Mouse (Mus musculus): ENCODE measurements around the gene Doc2g. TPM values are rescaled to one million over a fixed set of nuclear protein-coding genes. Genes with fewer than 3 reads are reported as not detected.
A peak's percentile ranks its signal among the peaks of the same experiment; 100 is the strongest.
"Not testable (repeated sequence)": the region's sequence is repeated elsewhere in the genome, so short reads cannot be mapped to it uniquely, and the experiment has no call there.

Doc2g gene
- polyA plus RNA-seq (2015; fragmentation: Nextera tagmentation; extraction: Ambion mirVana), result 7.3 and 8.1 TPM in 2 replicates

- no peaks in the 10 kb centered on the region for H3K9me3 ChIP-seq
- no peak within 1 kb of the TSS for H3K4me3 ChIP-seq
- H3K9ac ChIP-seq, result 0 out of 2 replicates have a peak within 1 kb of the TSS, but pooled peaks have one; percentile 16
- H3K27me3 ChIP-seq, result no peaks in the 10 kb centered on the region
- peaks cover 37% of the 10 kb centered on the region for H3K36me3 ChIP-seq
- 67% methylated on average over 1 of the region's 1 CpGs for WGBS
- ATAC-seq (ENCODE audit: insufficient number of reproducible peaks, insufficient read depth, low FRiP score, low TSS enrichment, low read depth), result no peak
- no peak within 1 kb of the TSS for H3K27ac ChIP-seq
- H3K4me2 ChIP-seq, result no peak within 1 kb of the TSS
- peaks cover 20% of the 10 kb centered on the region for H3K4me1 ChIP-seq
Observed at GRCm38 (mm10) chr19:4003112-4003511, at the start of gene Doc2g. Gene Doc2g (plus strand): TSS chr19:4003313.

DNA sequence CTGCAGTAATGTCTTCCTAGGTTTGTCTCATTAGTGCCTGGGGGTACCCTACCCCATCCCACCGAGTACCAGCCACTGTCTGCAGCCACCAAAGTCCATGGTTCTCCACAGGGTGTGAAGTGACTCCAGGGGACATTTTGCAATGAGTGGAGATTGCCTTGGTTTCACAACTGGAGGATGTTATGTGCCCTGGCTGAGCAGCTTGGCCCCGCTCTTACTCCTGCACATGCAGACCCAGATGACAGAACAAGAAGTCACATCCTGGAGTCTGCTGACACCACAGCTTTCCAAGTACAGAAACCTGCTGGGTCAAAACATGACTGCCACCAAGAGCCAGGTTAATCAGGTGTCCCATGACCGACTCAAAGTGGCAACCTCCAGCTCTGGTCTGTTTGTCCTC lies 48.1 kb upstream of the Doc2g start:
- WGBS, result 78% methylated on average over 3 of the region's 3 CpGs
- Histone ChIP-seq H3K4me2 (no peak overlapping the region), H3K4me3 (no peak overlapping the region)

DNA sequence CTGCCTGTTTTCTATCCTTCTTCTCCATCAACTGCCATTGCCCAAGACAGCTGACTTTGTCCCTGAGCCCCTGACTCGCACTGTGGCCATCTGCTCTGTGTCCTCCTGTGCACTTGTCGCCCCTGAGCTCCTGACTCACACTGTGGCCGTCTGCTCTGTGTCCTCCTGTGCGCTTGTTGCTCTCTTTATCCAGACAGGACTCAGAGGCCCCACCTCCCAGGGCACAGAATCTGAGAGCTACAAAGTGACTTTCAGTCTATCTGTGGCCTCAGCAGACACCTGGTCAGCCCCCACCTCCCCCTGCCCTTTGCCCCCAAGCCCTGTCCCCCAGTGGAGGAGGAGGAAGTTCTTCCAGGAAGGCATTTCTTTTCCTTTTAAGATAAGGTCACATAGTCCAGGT lies 47.3 kb upstream of the Doc2g start:
- WGBS, result 51% methylated on average over 4 of the region's 4 CpGs
- Histone ChIP-seq H3K27me3 (no peaks in the 10 kb centered on the region), H3K4me1 (no peaks in the 10 kb centered on the region), H3K4me2 (no peak overlapping the region), H3K9ac (no peak overlapping the region), H3K27ac (no peak overlapping the region), H3K36me3 (no peaks in the 10 kb centered on the region), H3K9me3 (no peaks in the 10 kb centered on the region), H3K4me3 (no peak overlapping the region)
- ATAC-seq (ENCODE audit: insufficient number of reproducible peaks, insufficient read depth, low FRiP score, low TSS enrichment, low read depth), result no peak

More for the DNA sequence above, 48.1 kb upstream of the Doc2g start:
- H3K9me3 ChIP-seq, result no peaks in the 10 kb centered on the region
- ATAC-seq (ENCODE audit: insufficient number of reproducible peaks, insufficient read depth, low FRiP score, low TSS enrichment, low read depth), result no peak
- no peaks in the 10 kb centered on the region for H3K27me3 ChIP-seq
- H3K4me1 ChIP-seq, result no peaks in the 10 kb centered on the region
- no peak overlapping the region for H3K9ac ChIP-seq
- no peak overlapping the region for H3K27ac ChIP-seq
- H3K36me3 ChIP-seq, result no peaks in the 10 kb centered on the region

- not testable (repeated sequence) for H3K4me2 ChIP-seq, H3K4me3 ChIP-seq, H3K27ac ChIP-seq, H3K9me3 ChIP-seq, H3K27me3 ChIP-seq, H3K4me1 ChIP-seq, H3K9ac ChIP-seq, H3K36me3 ChIP-seq
- WGBS, result 68% methylated on average over 5 of the region's 5 CpGs
- 0 out of 2 replicates have a peak, but pooled peaks have one; percentile 18 for ATAC-seq (ENCODE audit: insufficient number of reproducible peaks, insufficient read depth, low FRiP score, low TSS enrichment, low read depth)
Observed at GRCm38 (mm10) chr19:3957296-3958036, 45.6 kb upstream of the Doc2g start.

GRCm38 (mm10) chr19:3958470-3958869 lies 44.6 kb upstream of the Doc2g start, which contains the start of gene Aldh3b3:
Gene Aldh3b3 (plus strand): TSS chr19:3958645.
- WGBS, result 70% methylated on average over 4 of the region's 4 CpGs
- H3K4me1 ChIP-seq, result no peaks in the 10 kb centered on the region
- H3K27ac ChIP-seq, result no peak within 1 kb of the TSS
- H3K36me3 ChIP-seq, result no peaks in the 10 kb centered on the region
- no peak within 1 kb of the TSS for H3K9ac ChIP-seq
- no peak for ATAC-seq (ENCODE audit: insufficient number of reproducible peaks, insufficient read depth, low FRiP score, low TSS enrichment, low read depth)
- H3K4me2 ChIP-seq, result no peak within 1 kb of the TSS
- H3K9me3 ChIP-seq, result no peaks in the 10 kb centered on the region
- no peaks in the 10 kb centered on the region for H3K27me3 ChIP-seq
- no peak within 1 kb of the TSS for H3K4me3 ChIP-seq

- H3K9ac ChIP-seq, result no peak overlapping the region
- H3K9me3 ChIP-seq, result no peaks in the 10 kb centered on the region
- no peak overlapping the region for H3K4me3 ChIP-seq
- H3K4me1 ChIP-seq, result no peaks in the 10 kb centered on the region
- no peak overlapping the region for H3K27ac ChIP-seq
- H3K27me3 ChIP-seq, result no peaks in the 10 kb centered on the region
- ATAC-seq (ENCODE audit: insufficient number of reproducible peaks, insufficient read depth, low FRiP score, low TSS enrichment, low read depth), result no peak
- H3K36me3 ChIP-seq, result no peaks in the 10 kb centered on the region
- no peak overlapping the region for H3K4me2 ChIP-seq
Observed at GRCm38 (mm10) chr19:3959030-3959429, 44.1 kb upstream of the Doc2g start.

DNA sequence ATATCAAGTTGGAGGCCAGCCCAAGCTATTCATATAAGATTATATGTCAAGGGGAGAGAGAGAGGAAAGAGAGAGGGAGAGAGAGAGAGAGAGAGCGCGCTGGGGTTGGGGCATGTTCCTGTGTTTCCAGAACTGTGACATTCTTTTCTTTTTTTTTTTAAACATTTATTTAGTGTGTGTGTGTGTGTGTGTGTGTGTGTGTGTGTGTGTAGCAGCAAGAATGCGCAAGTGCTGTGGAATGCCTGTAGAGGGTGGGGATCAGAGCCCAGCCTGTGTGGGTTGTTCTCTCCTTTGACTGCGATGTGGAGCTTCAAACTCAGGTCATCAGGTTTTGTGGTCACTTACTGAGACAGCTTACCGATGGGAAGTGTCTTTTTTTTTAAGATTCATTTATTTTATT lies 42.9 kb upstream of the Doc2g start:
- Histone ChIP-seq H3K27me3 (no peaks in the 10 kb centered on the region), H3K36me3 (no peaks in the 10 kb centered on the region), H3K4me2 (no peak overlapping the region), H3K4me1 (no peaks in the 10 kb centered on the region), H3K4me3 (no peak overlapping the region), H3K9me3 (no peaks in the 10 kb centered on the region), H3K9ac (no peak overlapping the region), H3K27ac (no peak overlapping the region)
- ATAC-seq (ENCODE audit: insufficient number of reproducible peaks, insufficient read depth, low FRiP score, low TSS enrichment, low read depth), result no peak
- WGBS, result 70% methylated on average over 5 of the region's 5 CpGs

GRCm38 (mm10) chr19:3961805-3962204 lies 41.3 kb upstream of the Doc2g start:
- not testable (repeated sequence) for H3K9me3 ChIP-seq; H3K36me3 ChIP-seq; H3K4me3 ChIP-seq; H3K27me3 ChIP-seq; H3K4me2 ChIP-seq; H3K27ac ChIP-seq; H3K4me1 ChIP-seq; H3K9ac ChIP-seq; ATAC-seq (ENCODE audit: insufficient number of reproducible peaks, insufficient read depth, low FRiP score, low TSS enrichment, low read depth)
- WGBS, result 69% methylated on average over 6 of the region's 6 CpGs

- 12% methylated on average over 2 of the region's 2 CpGs for whole genome bisulfite sequencing
- no peak overlapping the region for H3K4me2 ChIP-seq
- no peaks in the 10 kb centered on the region for H3K9me3 ChIP-seq
- no peaks in the 10 kb centered on the region for H3K4me1 ChIP-seq
- ATAC-seq (ENCODE audit: insufficient number of reproducible peaks, insufficient read depth, low FRiP score, low TSS enrichment, low read depth), result no peak
- no peak overlapping the region for H3K27ac ChIP-seq
- H3K4me3 ChIP-seq, result no peak overlapping the region
- no peak overlapping the region for H3K9ac ChIP-seq
- no peaks in the 10 kb centered on the region for H3K27me3 ChIP-seq
- no peaks in the 10 kb centered on the region for H3K36me3 ChIP-seq
Observed at GRCm38 (mm10) chr19:3962469-3962868, 40.6 kb upstream of the Doc2g start.

DNA sequence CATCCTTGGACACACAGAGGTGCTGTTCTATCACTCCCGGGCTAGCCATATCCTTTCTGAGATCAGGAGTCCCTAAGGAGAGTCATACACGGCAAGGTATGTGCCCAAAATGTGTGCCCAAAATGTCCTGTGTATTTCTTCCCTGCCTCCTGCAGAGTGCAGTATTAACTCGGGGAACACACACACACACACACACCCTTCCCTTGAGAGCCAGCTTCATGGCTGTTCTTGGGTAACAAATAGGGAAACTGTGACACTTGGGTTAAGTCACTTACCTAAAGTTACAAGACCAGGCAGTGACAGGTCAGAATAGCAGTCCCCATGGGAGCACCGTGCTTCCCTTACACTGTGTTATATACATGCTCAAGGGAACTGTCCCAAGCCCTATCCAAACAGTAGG lies 39.1 kb upstream of the Doc2g start:
- 71% methylated on average over 4 of the region's 4 CpGs for WGBS
- Histone ChIP-seq H3K9ac (no peak overlapping the region), H3K27ac (no peak overlapping the region), H3K9me3 (no peaks in the 10 kb centered on the region), H3K4me1 (peaks cover 4% of the 10 kb centered on the region; the same call in 1 of the 2 replicates), H3K4me2 (no peak overlapping the region), H3K4me3 (no peak overlapping the region), H3K27me3 (no peaks in the 10 kb centered on the region), H3K36me3 (no peaks in the 10 kb centered on the region)
- ATAC-seq (ENCODE audit: insufficient number of reproducible peaks, insufficient read depth, low FRiP score, low TSS enrichment, low read depth), result no peak

DNA sequence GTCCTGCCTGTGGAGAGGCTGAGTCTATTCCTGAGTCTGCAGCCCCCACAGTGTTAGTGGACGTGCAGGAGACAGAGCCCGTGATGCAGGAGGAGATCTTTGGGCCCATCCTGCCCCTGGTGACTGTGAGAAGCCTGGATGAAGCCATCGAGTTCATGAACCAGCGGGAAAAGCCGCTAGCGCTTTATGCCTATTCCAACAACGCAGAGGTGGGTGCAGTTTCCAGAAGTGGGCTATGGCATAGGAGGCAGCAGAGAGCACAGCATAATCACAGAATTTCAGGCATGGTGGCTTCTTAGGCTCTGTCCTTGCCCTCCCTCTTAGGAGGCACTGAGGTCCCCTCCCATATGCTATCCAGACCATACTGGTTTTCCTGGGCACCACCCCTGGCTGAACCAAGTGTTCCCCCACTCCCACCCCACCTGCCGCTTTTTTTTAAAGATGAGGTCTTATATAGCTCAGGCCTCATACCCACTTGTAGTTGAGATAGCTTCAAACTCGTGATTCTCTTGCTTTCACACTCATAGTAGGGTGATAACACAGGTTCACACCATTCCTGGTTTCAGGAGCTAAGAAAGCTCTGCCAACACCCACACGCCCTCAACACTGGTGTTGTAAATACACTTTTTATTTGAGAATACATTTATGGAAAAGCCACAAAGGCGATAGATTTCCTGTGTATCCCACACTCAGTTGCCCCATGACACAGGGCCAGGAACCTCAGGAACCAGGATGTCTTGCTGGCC lies 36.6 kb upstream of the Doc2g start:
- Histone ChIP-seq H3K27me3 (no peaks in the 10 kb centered on the region), H3K4me2 (no peak overlapping the region), H3K4me1 (peaks cover 5% of the 10 kb centered on the region; the same call in 1 of the 2 replicates), H3K9ac (no peak overlapping the region), H3K27ac (no peak overlapping the region), H3K4me3 (no peak overlapping the region), H3K9me3 (no peaks in the 10 kb centered on the region), H3K36me3 (no peaks in the 10 kb centered on the region)
- ATAC-seq (ENCODE audit: insufficient number of reproducible peaks, insufficient read depth, low FRiP score, low TSS enrichment, low read depth), result no peak
- WGBS, result 67% methylated on average over 11 of the region's 11 CpGs

DNA sequence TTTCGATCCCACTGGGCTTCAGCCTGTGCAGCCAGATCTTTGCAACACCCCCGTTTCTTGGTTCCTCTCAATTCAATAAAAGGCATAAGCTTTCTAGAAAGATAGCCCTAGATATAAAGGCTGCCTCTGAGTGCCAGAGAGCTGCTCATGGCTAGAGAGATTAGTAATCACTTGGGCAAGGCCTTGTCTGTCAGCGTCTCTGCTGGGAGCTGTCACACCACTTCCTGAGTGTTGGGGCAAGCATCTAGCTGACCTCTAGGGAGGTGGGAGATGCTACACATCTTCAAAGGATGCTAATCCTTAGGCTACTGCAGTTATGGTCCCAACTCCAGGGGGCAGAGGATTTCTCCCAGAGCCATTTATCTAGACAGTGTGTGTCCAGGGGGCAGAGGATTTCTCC lies 35.9 kb upstream of the Doc2g start:
- no peak for ATAC-seq (ENCODE audit: insufficient number of reproducible peaks, insufficient read depth, low FRiP score, low TSS enrichment, low read depth)
- Histone ChIP-seq H3K9me3 (no peaks in the 10 kb centered on the region), H3K4me3 (no peak overlapping the region), H3K36me3 (no peaks in the 10 kb centered on the region), H3K4me2 (no peak overlapping the region), H3K27ac (no peak overlapping the region), H3K9ac (no peak overlapping the region), H3K27me3 (no peaks in the 10 kb centered on the region), H3K4me1 (peaks cover 7% of the 10 kb centered on the region)
- WGBS, result 59% methylated on average over 3 of the region's 3 CpGs

All from embryonic facial prominence, embryonic 13.5 days (tissue).